Mouse (Mus musculus) forebrain, embryonic 16.5 days (tissue): Measurements from ENCODE around the gene Fosl1. TPM values are rescaled to one million over a fixed set of nuclear protein-coding genes. Genes with fewer than 3 reads are reported as not detected.

Source experiments
- ATAC-seq: fragments of 200-750 bp; cut with Nextera tagmentation; 2 replicates; pipeline ENCODE4 v1.8.0; 2017; ENCODE audit warnings: mild to moderate bottlenecking, moderate library complexity
- H3K27ac ChIP-seq: fragments of 300-500 bp; sonication (generic); 2 replicates; pipeline ENCODE4 v1.5.1; 2014; ENCODE audit warnings: low read length, control low read depth
- H3K27me3 ChIP-seq: fragments of 300-500 bp; sonication (generic); replicated peaks from 2 replicates; pipeline ENCODE4 v1.6.1; 2014; ENCODE audit warnings: low read length; ENCODE audit not compliant: control insufficient read depth, insufficient read depth
- H3K36me3 ChIP-seq: fragments of 300-500 bp; sonication (generic); 2 replicates; pipeline ENCODE4 v1.6.1; 2014; ENCODE audit not compliant: control insufficient read depth, insufficient read depth
- H3K4me1 ChIP-seq: fragments of 300-500 bp; sonication (generic); replicated peaks from 2 replicates; pipeline ENCODE4 v1.6.1; 2014; ENCODE audit warnings: low read length; ENCODE audit not compliant: control insufficient read depth, insufficient read depth
- H3K4me2 ChIP-seq: fragments of 300-500 bp; sonication (generic); 2 replicates; pipeline ENCODE4 v1.6.1; 2014; ENCODE audit warnings: mild to moderate bottlenecking, low read length, control low read depth
- H3K4me3 ChIP-seq: fragments of 300-500 bp; sonication (generic); replicated peaks from 2 replicates; pipeline ENCODE4 v1.5.1; 2014; ENCODE audit warnings: mild to moderate bottlenecking, low read length, control low read depth
- H3K9ac ChIP-seq: fragments of 300-500 bp; sonication (generic); replicated peaks from 2 replicates; pipeline ENCODE4 v1.6.1; 2014; ENCODE audit warnings: low read depth, low read length, control low read depth
- H3K9me3 ChIP-seq: fragments of 300-500 bp; sonication (generic); 2 replicates; pipeline ENCODE4 v1.6.1; 2016; ENCODE audit warnings: low read length; ENCODE audit not compliant: control insufficient read depth
- WGBS: fragments of 180-500 bp; shearing (Covaris S2); extraction: QIAGEN DNeasy Blood & Tissue Kit; methylation state at CpG from one replicate; pipeline ENCODE4 v1.1.7; 2014; 5-methylcytosine and 5-hydroxymethylcytosine counted together
- polyA plus RNA-seq: library from polyadenylated mRNA; unstranded; fragments of >200 nt; fragmentation: Nextera tagmentation; extraction: Ambion mirVana; gene quantifications from 2 replicates; pipeline ENCODE4 v1.2.1, GENCODE M21; 2015

The Fosl1 gene
- polyA plus RNA-seq, 1 experiment from 2014 or later: not detected

DNA sequence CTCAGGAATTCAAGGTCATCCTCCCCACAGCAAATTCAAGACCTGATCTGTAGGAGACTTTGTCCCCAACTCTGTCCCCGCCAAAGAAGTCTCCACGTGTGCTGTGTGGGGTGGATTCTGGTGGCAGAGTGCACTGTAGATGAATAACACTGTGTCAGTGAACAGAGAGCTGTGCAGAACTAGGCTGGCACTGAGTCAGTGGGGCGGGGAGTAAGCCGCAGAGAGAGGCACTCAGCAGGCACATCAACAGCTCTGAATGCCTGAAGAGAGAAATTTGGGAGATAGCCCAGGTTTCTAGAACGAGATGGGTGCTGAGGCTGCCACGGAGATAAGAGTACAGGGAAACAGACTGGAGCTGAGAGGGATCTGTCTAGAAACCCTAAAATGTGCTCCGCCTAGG is 11.7 kb downstream of the Fosl1 start:
- ATAC-seq: no peak
- Histone ChIP-seq H3K36me3 (peaks cover 4% of the 10 kb centered on the region), H3K27me3 (peaks cover 2% of the 10 kb centered on the region; the same call in 1 of the 2 replicates), H3K27ac (no peak overlapping the region), H3K4me1 (peaks cover 55% of the 10 kb centered on the region), H3K4me3 (no peak overlapping the region), H3K9ac (no peak overlapping the region), H3K9me3 (no peaks in the 10 kb centered on the region), H3K4me2 (no peak overlapping the region)
- 69% methylated on average over 7 of the region's 7 CpGs for WGBS

DNA sequence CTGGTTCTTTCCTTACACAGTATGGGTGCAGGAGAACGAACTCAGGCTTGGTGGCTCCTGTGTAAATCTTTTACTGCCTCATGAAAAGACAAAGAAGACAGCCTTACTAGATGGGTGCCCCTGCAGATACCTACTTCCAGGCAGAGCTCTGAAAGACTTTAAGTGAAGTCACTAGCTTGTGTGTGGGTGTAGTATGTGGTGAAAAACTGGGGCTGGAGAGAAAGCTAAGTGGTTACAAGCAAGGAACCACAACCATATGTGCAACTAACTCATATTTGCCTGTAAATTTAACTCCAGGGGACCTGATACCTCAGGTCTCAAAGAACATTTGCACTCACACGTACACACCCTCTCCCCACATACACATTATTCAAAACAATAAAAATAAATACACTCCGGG is 12.5 kb downstream of the Fosl1 start:
- ATAC-seq: no peak
- peak overlapping the region; percentile 87 for H3K9ac ChIP-seq

DNA sequence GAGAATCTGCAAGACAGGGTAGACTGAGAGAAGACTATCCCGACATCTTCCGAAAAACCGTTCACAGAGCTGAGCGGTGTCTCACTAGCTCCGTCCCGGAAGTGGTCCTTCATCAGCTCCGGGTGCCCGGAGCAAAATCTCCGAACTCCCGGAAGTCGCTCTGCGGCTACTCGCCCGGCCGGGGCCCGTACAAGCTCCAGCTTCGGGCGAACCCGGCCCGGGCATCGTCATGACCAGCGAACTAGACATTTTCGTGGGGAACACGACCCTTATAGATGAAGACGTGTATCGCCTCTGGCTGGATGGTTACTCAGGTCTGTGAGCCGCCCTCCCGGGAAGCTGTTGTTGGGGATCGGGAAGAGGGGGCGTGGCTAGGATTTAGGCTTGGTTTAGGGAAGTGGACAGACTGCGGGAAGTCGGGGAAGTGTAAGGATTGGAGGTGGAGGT is 13.1 kb downstream of the Fosl1 start, which contains the start of gene Fibp:
Fibp (plus strand) TSS at position 151 of the 447 bp plus-strand sequence.
- H3K9me3 ChIP-seq: no peaks in the 10 kb centered on the region
- under 1% methylated on average over 32 of the region's 32 CpGs for WGBS
- H3K4me1 ChIP-seq: peaks cover 51% of the 10 kb centered on the region

More for the DNA sequence above, 12.5 kb downstream of the Fosl1 start:
- H3K4me1 ChIP-seq: peaks cover 57% of the 10 kb centered on the region
- peak overlapping the region; percentile 97 for H3K4me2 ChIP-seq
- peak overlapping the region; percentile 61 for H3K27ac ChIP-seq
- peaks cover 2% of the 10 kb centered on the region for H3K36me3 ChIP-seq
- peak overlapping the region; percentile 95 for H3K4me3 ChIP-seq
- H3K9me3 ChIP-seq: no peaks in the 10 kb centered on the region
- H3K27me3 ChIP-seq: peaks cover 2% of the 10 kb centered on the region; the same call in 1 of the 2 replicates
- 18% methylated on average over 3 of the region's 3 CpGs for WGBS

DNA sequence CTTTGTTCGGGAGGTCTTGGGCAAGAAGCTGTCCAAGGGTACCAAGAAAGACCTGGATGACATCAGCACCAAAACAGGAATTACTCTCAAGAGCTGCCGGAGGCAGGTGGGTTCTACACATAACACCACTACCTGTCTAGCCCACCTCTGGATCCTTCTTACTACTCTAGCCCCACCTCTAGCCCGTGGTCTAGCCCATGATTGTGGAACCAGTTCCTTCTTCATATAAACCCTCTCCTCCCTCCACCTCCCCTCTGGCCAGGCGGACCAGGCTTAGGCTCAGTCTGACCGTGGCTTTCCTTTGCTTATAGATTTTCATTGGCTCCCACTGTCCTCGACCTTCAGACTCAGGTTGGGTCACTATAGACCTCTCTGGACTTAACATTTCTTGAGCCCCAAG is 14.1 kb downstream of the Fosl1 start:
- H3K27me3 ChIP-seq: peaks cover 2% of the 10 kb centered on the region; the same call in 1 of the 2 replicates
- H3K4me1 ChIP-seq: peaks cover 42% of the 10 kb centered on the region
- no peaks in the 10 kb centered on the region for H3K9me3 ChIP-seq
- WGBS: 89% methylated on average over 6 of the region's 6 CpGs
- ATAC-seq: no peak
- H3K9ac ChIP-seq: peak overlapping the region; percentile 87; the same call in 1 of the 2 replicates
- peak overlapping the region; percentile 95 for H3K4me3 ChIP-seq
- no peak overlapping the region for H3K27ac ChIP-seq
- peak overlapping the region; percentile 97 for H3K4me2 ChIP-seq
- peaks cover 2% of the 10 kb centered on the region for H3K36me3 ChIP-seq

More for the DNA sequence above, 13.1 kb downstream of the Fosl1 start, which contains the start of gene Fibp:
- Histone ChIP-seq H3K4me2 (peak within 1 kb of the TSS; percentile 97), H3K36me3 (peaks cover 2% of the 10 kb centered on the region), H3K9ac (peak within 1 kb of the TSS; percentile 87), H3K4me3 (peak within 1 kb of the TSS; percentile 95), H3K27ac (peak within 1 kb of the TSS; percentile 80), H3K27me3 (peaks cover 2% of the 10 kb centered on the region; the same call in 1 of the 2 replicates)
- peak; percentile 54 for ATAC-seq

DNA sequence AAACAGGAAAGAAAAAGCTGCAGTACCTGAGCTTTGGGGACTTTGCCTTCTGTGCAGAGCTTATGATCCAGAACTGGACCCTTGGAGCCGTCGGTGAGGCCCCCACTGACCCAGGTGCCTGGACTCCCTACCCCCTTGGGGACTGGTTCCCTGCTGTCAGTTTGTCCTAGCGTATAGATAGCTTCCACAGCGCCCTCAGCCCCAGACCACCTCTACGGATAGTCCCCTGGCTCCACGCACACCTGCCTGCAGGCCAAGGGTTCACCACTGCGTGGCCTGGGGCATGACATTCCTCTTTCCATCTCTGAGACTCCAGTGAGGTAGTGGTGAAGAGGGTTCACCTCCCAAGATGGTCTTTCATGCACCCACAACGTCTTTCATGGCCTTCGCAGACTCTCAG is 15.9 kb downstream of the Fosl1 start:
- Histone ChIP-seq H3K4me3 (no peak overlapping the region), H3K4me1 (peaks cover 33% of the 10 kb centered on the region), H3K9me3 (no peaks in the 10 kb centered on the region), H3K9ac (no peak overlapping the region), H3K4me2 (no peak overlapping the region), H3K36me3 (peaks cover 4% of the 10 kb centered on the region), H3K27me3 (peaks cover 2% of the 10 kb centered on the region; the same call in 1 of the 2 replicates), H3K27ac (no peak overlapping the region)
- 86% methylated on average over 9 of the region's 9 CpGs for WGBS
- no peak for ATAC-seq

DNA sequence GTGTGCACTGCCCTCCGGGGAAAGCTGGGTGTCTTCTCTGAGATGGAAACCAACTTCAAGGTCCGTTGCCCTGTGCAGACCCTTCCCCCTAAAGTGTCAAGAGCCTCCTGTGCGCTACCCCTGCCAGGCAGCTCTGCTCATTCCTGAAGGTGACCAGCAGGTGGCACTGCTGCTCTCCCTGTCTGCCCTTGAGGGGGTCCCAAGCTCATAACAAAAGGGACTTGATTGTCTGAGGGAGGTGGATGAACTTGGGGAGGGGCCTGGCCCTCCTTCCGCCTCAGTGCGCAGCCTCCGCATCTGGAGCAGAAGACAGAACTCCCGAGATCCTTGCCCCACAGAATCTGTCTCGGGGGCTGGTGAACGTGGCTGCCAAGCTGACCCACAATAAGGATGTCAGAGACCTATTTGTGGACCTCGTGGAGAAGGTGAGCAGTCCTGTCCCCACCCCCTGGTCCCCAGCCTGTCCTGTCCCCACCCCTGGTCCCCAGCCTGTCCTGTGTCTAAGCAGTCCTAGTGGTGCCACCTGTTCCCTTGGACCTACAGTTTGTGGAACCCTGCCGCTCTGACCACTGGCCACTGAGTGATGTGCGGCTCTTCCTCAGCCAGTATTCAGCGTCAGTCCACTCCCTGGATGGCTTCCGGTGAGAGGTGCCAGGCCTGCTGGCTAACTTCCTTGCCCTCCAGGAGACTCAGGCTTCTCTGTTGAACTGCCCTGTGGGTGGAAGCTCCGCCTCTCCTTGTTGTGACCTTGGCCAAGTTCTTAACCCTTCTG is 16.6 kb downstream of the Fosl1 start:
- Histone ChIP-seq H3K9me3 (no peaks in the 10 kb centered on the region), H3K27me3 (no peaks in the 10 kb centered on the region; the same call in 1 of the 2 replicates), H3K4me3 (peak overlapping the region; percentile 28), H3K9ac (peak overlapping the region; percentile 47), H3K4me1 (peaks cover 29% of the 10 kb centered on the region), H3K27ac (peak overlapping the region; percentile 29), H3K4me2 (peak overlapping the region; percentile 48), H3K36me3 (peaks cover 4% of the 10 kb centered on the region)
- peak; percentile 41 for ATAC-seq
- 32% methylated on average over 15 of the region's 15 CpGs for WGBS

DNA sequence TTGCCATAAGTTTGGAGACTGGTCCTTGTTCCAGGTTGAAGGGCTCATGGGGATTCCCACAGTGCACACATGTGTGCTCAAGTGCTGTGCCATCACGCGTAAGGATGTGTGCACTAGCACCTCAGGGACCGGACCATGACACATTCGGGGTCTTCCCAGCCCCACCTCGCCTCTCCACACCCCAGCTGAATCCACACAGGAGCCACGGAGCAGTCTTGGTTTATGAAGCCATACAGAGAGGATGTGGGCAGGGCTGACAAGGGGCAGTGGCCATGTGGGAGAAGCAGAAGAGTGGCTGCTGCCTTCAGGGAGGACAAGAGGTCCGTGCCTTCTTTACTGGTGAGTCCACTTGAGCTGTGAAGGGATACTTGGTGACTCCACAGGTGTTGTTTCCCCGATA is 17.7 kb downstream of the Fosl1 start:
- Histone ChIP-seq H3K4me2 (no peak overlapping the region), H3K4me1 (peaks cover 24% of the 10 kb centered on the region), H3K4me3 (no peak overlapping the region), H3K9me3 (no peaks in the 10 kb centered on the region), H3K27ac (no peak overlapping the region), H3K36me3 (peaks cover 4% of the 10 kb centered on the region), H3K27me3 (no peaks in the 10 kb centered on the region), H3K9ac (no peak overlapping the region)
- 94% methylated on average over 8 of the region's 8 CpGs for WGBS
- ATAC-seq: no peak

DNA sequence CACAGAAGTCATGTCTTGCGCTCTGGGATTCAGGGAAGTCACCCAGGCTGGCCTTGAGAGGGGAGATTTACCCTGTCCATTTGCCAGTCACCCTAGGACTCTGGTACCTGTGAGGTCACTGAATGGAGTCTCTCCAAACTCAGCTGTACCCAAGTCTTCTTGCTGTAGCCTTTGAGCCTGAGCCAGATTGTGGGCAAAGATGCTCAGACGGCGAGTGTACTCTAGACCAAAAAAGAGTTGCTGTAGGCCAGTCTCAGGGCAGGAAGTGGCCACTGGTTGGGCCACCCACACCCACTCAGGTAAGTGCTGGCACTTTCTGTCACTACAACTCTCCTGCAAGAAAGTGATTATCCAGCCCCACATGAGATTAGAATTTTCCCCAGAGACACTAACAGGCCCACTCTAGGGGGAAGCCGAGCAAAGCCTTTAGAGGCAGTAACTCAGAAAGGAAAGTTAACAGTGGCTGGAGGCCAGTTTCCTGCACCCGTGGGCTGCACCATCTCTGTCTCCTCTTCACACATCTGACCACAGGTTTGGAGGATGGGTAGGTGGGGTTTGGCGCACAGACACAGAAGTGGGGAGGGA is 19.7 kb downstream of the Fosl1 start:
- no peak overlapping the region for H3K9ac ChIP-seq

DNA sequence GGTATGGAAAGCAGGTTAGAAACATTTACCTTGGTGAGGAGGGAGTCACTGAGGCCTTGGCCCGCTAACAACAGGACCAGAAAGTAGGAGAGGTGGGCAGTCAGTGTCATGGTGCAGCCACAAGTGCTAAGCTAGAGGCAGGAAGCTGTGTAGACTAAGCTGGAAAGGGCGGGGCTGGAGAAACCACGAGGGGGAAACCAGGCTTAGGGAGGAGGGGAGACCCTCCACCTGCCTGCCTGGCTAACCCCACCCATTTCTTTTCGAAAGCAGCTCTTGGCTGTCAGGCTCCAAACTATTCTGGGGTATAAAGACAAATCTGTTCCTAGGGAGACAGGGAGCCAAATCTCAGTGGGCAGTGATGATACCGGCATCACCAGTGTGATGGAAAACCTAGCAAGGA is 21.0 kb downstream of the Fosl1 start, which contains the start of gene Ctsw:
Ctsw (minus strand) TSS at position 134 of the 400 bp plus-strand sequence.
- 59% methylated on average over 5 of the region's 5 CpGs for WGBS
- ATAC-seq: no peak
- no peak within 1 kb of the TSS for H3K27ac ChIP-seq
- no peaks in the 10 kb centered on the region for H3K27me3 ChIP-seq
- no peak within 1 kb of the TSS for H3K4me2 ChIP-seq
- H3K36me3 ChIP-seq: peaks cover 2% of the 10 kb centered on the region; the same call in 1 of the 2 replicates
- H3K9me3 ChIP-seq: no peaks in the 10 kb centered on the region
- H3K4me3 ChIP-seq: no peak within 1 kb of the TSS
- no peak within 1 kb of the TSS for H3K9ac ChIP-seq
- H3K4me1 ChIP-seq: peaks cover 12% of the 10 kb centered on the region

More for the DNA sequence above, 19.7 kb downstream of the Fosl1 start:
- 90% methylated on average over 6 of the region's 6 CpGs for WGBS
- Histone ChIP-seq H3K4me2 (no peak overlapping the region), H3K27ac (no peak overlapping the region), H3K4me3 (no peak overlapping the region), H3K27me3 (no peaks in the 10 kb centered on the region), H3K4me1 (peaks cover 12% of the 10 kb centered on the region), H3K36me3 (peaks cover 4% of the 10 kb centered on the region), H3K9me3 (no peaks in the 10 kb centered on the region)
- ATAC-seq: no peak
